Mouse (Mus musculus) cerebellum, adult 2 months (tissue): ENCODE data around the gene Rad50.
A peak's percentile ranks its signal among the peaks of the same experiment; 100 is the strongest.

ENCODE experiments used
- CTCF ChIP-seq: fragments of 200-500 bp; IDR thresholded peaks from 2 replicates; pipeline ENCODE4 v1.5.1; 2011; ENCODE audit warnings: low read depth, mild to moderate bottlenecking, control low read depth, low read length, moderate library complexity, borderline replicate concordance; ENCODE audit not compliant: insufficient read depth
- POLR2A ChIP-seq: fragments of 200-500 bp; IDR thresholded peaks from 2 replicates; pipeline ENCODE4 v1.6.1; 2011; ENCODE audit warnings: low read length, control low read depth, borderline replicate concordance; ENCODE audit not compliant: insufficient read depth

GRCm38 (mm10) chr11:53632122-53632733 is 74.9 kb downstream of the Rad50 start:
- TF ChIP-seq CTCF (peak; percentile 32; the same call in 1 of the 2 replicates), POLR2A (no peak)
